ENCODE assay signal across 8 mouse cellular contexts in genomic region chr8:48842516-48842990, GRCm38 (mm10). TPM values are rescaled to one million over a fixed set of nuclear protein-coding genes. Genes with fewer than 3 reads are reported as not detected.
DNase-seq lines count a peak whose midpoint lies in the region; ATAC-seq and TF ChIP-seq lines count a peak whose summit lies in the region.

No protein-coding gene starts in this region.

- TF ChIP-seq CTCF in lung, postnatal 0 days (IDR thresholded peaks at IDR 0.05) = no peak
- TF ChIP-seq CTCF in stomach, postnatal 0 days (IDR thresholded peaks at IDR 0.05; ENCODE audit: low read depth) = no peak

- no peaks in the 10 kb centered on the region for H3K36me3 ChIP-seq in lung, postnatal 0 days (ENCODE audit: insufficient read depth, low read length)
- H3K36me3 ChIP-seq in embryonic facial prominence, embryonic 13.5 days = no peaks in the 10 kb centered on the region
- no peaks in the 10 kb centered on the region for H3K36me3 ChIP-seq in heart, embryonic 13.5 days
- no peaks in the 10 kb centered on the region for H3K36me3 ChIP-seq in limb, embryonic 15.5 days
- H3K36me3 ChIP-seq in stomach, postnatal 0 days (ENCODE audit: control insufficient read depth, insufficient read depth, low read length) = no peaks in the 10 kb centered on the region

- H3K9me3 ChIP-seq in lung, postnatal 0 days (ENCODE audit: low read length) = no peaks in the 10 kb centered on the region
- no peaks in the 10 kb centered on the region for H3K9me3 ChIP-seq in embryonic facial prominence, embryonic 13.5 days
- H3K9me3 ChIP-seq in heart, embryonic 13.5 days = no peaks in the 10 kb centered on the region
- no peaks in the 10 kb centered on the region for H3K9me3 ChIP-seq in limb, embryonic 15.5 days
- H3K9me3 ChIP-seq in stomach, postnatal 0 days (ENCODE audit: control insufficient read depth, low read length) = no peaks in the 10 kb centered on the region

- peak overlapping the region; percentile 71 for H3K4me3 ChIP-seq in lung, postnatal 0 days (ENCODE audit: low read depth, low read length)
- peak overlapping the region; percentile 75 for H3K4me3 ChIP-seq in embryonic facial prominence, embryonic 13.5 days
- H3K4me3 ChIP-seq in heart, embryonic 13.5 days = peak overlapping the region; percentile 81
- H3K4me3 ChIP-seq in limb, embryonic 15.5 days = peak overlapping the region; percentile 81
- H3K4me3 ChIP-seq in stomach, postnatal 0 days (ENCODE audit: low read depth, low read length) = peak overlapping the region; percentile 96

- H3K9ac ChIP-seq in lung, postnatal 0 days (replicated peaks; ENCODE audit: low read depth) = no peak overlapping the region
- H3K9ac ChIP-seq in embryonic facial prominence, embryonic 13.5 days = peak overlapping the region; percentile 88
- H3K9ac ChIP-seq in heart, embryonic 13.5 days = peak overlapping the region; percentile 80
- peak overlapping the region; percentile 75 for H3K9ac ChIP-seq in limb, embryonic 15.5 days
- H3K9ac ChIP-seq in stomach, postnatal 0 days (ENCODE audit: low read length) = peak overlapping the region; percentile 76

- peak overlapping the region; percentile 81 for H3K4me2 ChIP-seq in lung, postnatal 0 days (replicated peaks; ENCODE audit: low read depth, low read length)
- peak overlapping the region; percentile 83 for H3K4me2 ChIP-seq in embryonic facial prominence, embryonic 13.5 days
- H3K4me2 ChIP-seq in heart, embryonic 13.5 days = peak overlapping the region; percentile 97
- H3K4me2 ChIP-seq in limb, embryonic 15.5 days = peak overlapping the region; percentile 91
- peak overlapping the region; percentile 84 for H3K4me2 ChIP-seq in stomach, postnatal 0 days (replicated peaks; ENCODE audit: low read depth)

- H3K4me1 ChIP-seq in lung, postnatal 0 days (ENCODE audit: insufficient read depth, low read depth, low read length) = 0 out of 2 replicates have a peak, but pooled peaks cover 3% of the 10 kb centered on the region
- peaks cover 26% of the 10 kb centered on the region for H3K4me1 ChIP-seq in embryonic facial prominence, embryonic 13.5 days
- H3K4me1 ChIP-seq in heart, embryonic 13.5 days = peaks cover 22% of the 10 kb centered on the region
- H3K4me1 ChIP-seq in limb, embryonic 15.5 days = peaks cover 21% of the 10 kb centered on the region; the same call in 1 of the 2 replicates
- H3K4me1 ChIP-seq in stomach, postnatal 0 days (replicated peaks; ENCODE audit: control insufficient read depth, insufficient read depth) = no peaks in the 10 kb centered on the region

- H3K27me3 ChIP-seq in lung, postnatal 0 days (replicated peaks; ENCODE audit: insufficient read depth, low read length) = peaks cover 33% of the 10 kb centered on the region
- peaks cover 28% of the 10 kb centered on the region for H3K27me3 ChIP-seq in embryonic facial prominence, embryonic 13.5 days
- H3K27me3 ChIP-seq in heart, embryonic 13.5 days (replicated peaks) = peaks cover 63% of the 10 kb centered on the region
- peaks cover 26% of the 10 kb centered on the region for H3K27me3 ChIP-seq in limb, embryonic 15.5 days
- no peaks in the 10 kb centered on the region for H3K27me3 ChIP-seq in stomach, postnatal 0 days (ENCODE audit: control insufficient read depth, insufficient read depth, low read length)

- no peak overlapping the region for H3K27ac ChIP-seq in lung, postnatal 0 days (ENCODE audit: low read length)
- H3K27ac ChIP-seq in embryonic facial prominence, embryonic 13.5 days = peak overlapping the region; percentile 93
- H3K27ac ChIP-seq in heart, embryonic 13.5 days (replicated peaks) = peak overlapping the region; percentile 51
- H3K27ac ChIP-seq in limb, embryonic 15.5 days = peak overlapping the region; percentile 89
- H3K27ac ChIP-seq in stomach, postnatal 0 days (replicated peaks) = peak overlapping the region; percentile 90

- ATAC-seq in lung, postnatal 0 days = no peak
- ATAC-seq in embryonic facial prominence, embryonic 13.5 days (ENCODE audit: insufficient number of reproducible peaks, insufficient read depth, low FRiP score, low TSS enrichment, low read depth) = no peak
- no peak for ATAC-seq in heart, embryonic 13.5 days (ENCODE audit: extremely low read depth, insufficient number of reproducible peaks, low FRiP score, low TSS enrichment)
- ATAC-seq in limb, embryonic 15.5 days (ENCODE audit: insufficient number of reproducible peaks, low FRiP score, low TSS enrichment, low read depth) = no peak
- no peak for ATAC-seq in stomach, postnatal 0 days (ENCODE audit: low FRiP score, low TSS enrichment)

- 1% methylated on average over 11 of the region's 11 CpGs for WGBS in lung, postnatal 0 days
- under 1% methylated on average over 11 of the region's 11 CpGs for WGBS in embryonic facial prominence, embryonic 13.5 days
- WGBS in heart, embryonic 13.5 days = 2% methylated on average over 11 of the region's 11 CpGs
- 0% methylated on average over 11 of the region's 11 CpGs for WGBS in limb, embryonic 15.5 days
- 0% methylated on average over 11 of the region's 11 CpGs for WGBS in stomach, postnatal 0 days

- no peak for DNase-seq in lung, postnatal 0 days (ENCODE audit: low spot score)
- no peak for DNase-seq in lung, postnatal 25 days (ENCODE audit: low spot score)
- no peak for DNase-seq in stomach, postnatal 0 days (ENCODE audit: low spot score)
- no peak for DNase-seq in spleen, postnatal 10 days (ENCODE audit: low spot score in 2 of 2)
- DNase-seq in adrenal gland, adult 8-10 months = no peak

- TF ChIP-seq EP300 in lung, postnatal 0 days (IDR thresholded peaks at IDR 0.05) = no peak
- TF ChIP-seq EP300 in stomach, postnatal 0 days (optimal IDR thresholded peaks at IDR 0.05) = no peak

RNA-seq across cellular contexts. Expression of gene Tenm3, which starts 1.2 kb away (rescaled TPM):
- 0.78 and 1.0 TPM in 2 replicates for polyA plus RNA-seq in lung, postnatal 0 days (2015; fragmentation: Nextera tagmentation; extraction: Ambion mirVana)
- 53.7 and 60.7 TPM in 2 replicates for polyA plus RNA-seq in embryonic facial prominence, embryonic 13.5 days (2015; fragmentation: Nextera tagmentation; extraction: Ambion mirVana)
- 7.0 and 7.1 TPM in 2 replicates for polyA plus RNA-seq in heart, embryonic 13.5 days (2015; fragmentation: Nextera tagmentation; extraction: Ambion mirVana)
- polyA plus RNA-seq in limb, embryonic 15.5 days (2015; fragmentation: Nextera tagmentation; extraction: Ambion mirVana) = 30.0 and 35.5 TPM in 2 replicates
- polyA plus RNA-seq in stomach, postnatal 0 days (2015; fragmentation: Nextera tagmentation; extraction: Ambion mirVana) = 3.7 and 4.5 TPM in 2 replicates
- 1 to 10 TPM; 4.5 to 9.7 (median 7.0) TPM for total RNA-seq in adrenal gland, adult 8-10 months (2022)
